Mouse (Mus musculus): ENCODE results near the gene Cdk17. TPM values are rescaled to one million over a fixed set of nuclear protein-coding genes. Genes with fewer than 3 reads are reported as not detected.

The Cdk17 gene
- polyA plus RNA-seq, 1 experiment from 2014 or later = 67.8 TPM

DNA sequence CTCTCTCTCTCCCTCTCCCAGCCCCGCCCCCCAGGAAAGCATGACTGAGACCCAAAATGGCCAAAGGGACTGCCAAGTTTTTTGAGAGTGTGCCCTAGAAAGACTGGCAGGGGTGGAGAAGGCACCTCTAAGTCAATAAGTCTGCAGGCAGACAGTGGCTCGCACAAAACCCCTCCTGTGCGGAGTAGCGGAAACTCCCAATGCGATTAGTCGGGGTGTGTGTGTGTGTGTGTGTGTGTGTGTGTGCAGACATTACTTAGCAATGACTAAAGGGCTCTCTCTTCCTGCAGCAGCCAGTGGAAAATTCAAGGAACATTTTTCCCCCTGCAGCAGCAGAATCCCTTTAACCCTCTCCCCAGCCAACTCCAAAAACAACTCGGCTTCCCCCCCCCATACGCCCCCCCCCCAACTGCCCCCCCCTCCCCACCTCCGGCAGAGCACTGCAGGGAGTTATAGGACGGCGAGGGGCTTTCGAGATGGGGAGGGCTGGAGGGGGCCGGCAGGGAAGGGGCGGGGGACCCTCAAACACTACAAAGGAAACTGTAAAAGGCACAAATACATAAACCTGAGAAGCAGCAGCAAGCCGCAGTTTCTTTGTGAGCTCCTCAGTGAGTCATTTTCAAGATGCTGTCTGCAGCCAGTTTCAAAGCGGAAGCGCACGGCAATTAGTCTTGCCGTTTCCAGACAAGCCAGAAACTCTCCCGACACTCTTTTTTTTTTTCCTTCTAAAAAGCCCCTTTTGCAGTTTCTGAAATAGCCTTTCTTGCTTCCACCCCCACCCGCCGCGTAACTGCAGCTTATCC is 148.7 kb downstream of the Cdk17 start:
- DNase-seq (peak; percentile 82), ATAC-seq (ENCODE audit: low FRiP score, low TSS enrichment) (no peak; the same call in 1 of the 2 replicates)
- H3K4me3 ChIP-seq (replicated peaks; ENCODE audit: low read depth, low read length) = peak overlapping the region; percentile 47
- H3K9me3 ChIP-seq (ENCODE audit: control insufficient read depth, low read length) = no peaks in the 10 kb centered on the region
- under 1% methylated on average over 23 of the region's 23 CpGs for WGBS
- no peaks in the 10 kb centered on the region for H3K36me3 ChIP-seq (ENCODE audit: control insufficient read depth, insufficient read depth, low read length)
- H3K4me2 ChIP-seq (ENCODE audit: low read length) = peak overlapping the region; percentile 90
- H3K4me1 ChIP-seq (ENCODE audit: control insufficient read depth, insufficient read depth, low read length) = peaks cover 3% of the 10 kb centered on the region; the same call in 1 of the 2 replicates
- H3K27me3 ChIP-seq (ENCODE audit: control insufficient read depth, insufficient read depth, low read length) = peaks cover 6% of the 10 kb centered on the region; the same call in 1 of the 2 replicates
- H3K9ac ChIP-seq (replicated peaks; ENCODE audit: low read length) = peak overlapping the region; percentile 66
- H3K27ac ChIP-seq (replicated peaks; ENCODE audit: low read depth, low read length) = peak overlapping the region; percentile 50; the same call in 1 of the 2 replicates

DNA sequence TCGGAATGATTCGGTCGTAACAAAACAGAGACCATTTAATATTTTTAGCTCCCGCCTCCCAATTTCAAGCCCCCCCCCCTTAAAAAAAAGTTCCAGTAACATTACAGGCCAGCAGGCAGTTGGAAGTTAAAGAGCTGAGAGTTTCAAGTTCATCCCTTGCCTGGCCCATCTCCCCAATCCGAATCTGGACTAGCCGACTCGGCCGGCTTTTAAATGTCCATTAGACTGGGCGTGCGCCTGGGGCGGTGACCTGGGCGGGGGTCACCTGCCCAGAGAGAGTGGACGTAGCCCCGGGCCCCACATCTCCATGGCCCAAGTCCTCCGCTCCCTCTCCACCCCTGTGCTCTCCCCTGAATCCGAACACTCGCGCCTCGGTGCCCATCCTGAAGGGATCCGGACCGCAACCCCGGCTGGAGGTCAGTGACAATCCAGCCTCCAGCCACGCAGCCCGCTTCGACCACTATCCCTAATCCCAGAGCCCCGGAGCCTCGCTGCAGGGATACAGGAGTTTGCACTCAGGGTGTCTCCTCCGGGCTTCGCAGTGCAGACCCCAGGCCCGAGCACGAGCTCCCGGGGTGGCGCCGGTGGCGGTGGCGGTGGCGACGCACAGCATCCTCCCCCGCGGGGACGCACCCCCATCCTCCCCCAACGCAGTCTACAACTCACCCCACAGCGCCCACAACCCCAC is 149.4 kb downstream of the Cdk17 start:
- Histone ChIP-seq H3K27ac (replicated peaks; ENCODE audit: low read depth, low read length) (peak overlapping the region; percentile 65), H3K4me1 (ENCODE audit: control insufficient read depth, insufficient read depth, low read length) (peaks cover 3% of the 10 kb centered on the region; the same call in 1 of the 2 replicates), H3K9me3 (ENCODE audit: control insufficient read depth, low read length) (no peaks in the 10 kb centered on the region), H3K36me3 (ENCODE audit: control insufficient read depth, insufficient read depth, low read length) (no peaks in the 10 kb centered on the region), H3K4me2 (ENCODE audit: low read length) (peak overlapping the region; percentile 90), H3K4me3 (replicated peaks; ENCODE audit: low read depth, low read length) (peak overlapping the region; percentile 47), H3K27me3 (ENCODE audit: control insufficient read depth, insufficient read depth, low read length) (peaks cover 6% of the 10 kb centered on the region; the same call in 1 of the 2 replicates), H3K9ac (replicated peaks; ENCODE audit: low read length) (peak overlapping the region; percentile 66)
- under 1% methylated on average over 43 of the region's 43 CpGs for WGBS
- DNase-seq (peak; percentile 52), ATAC-seq (ENCODE audit: low FRiP score, low TSS enrichment) (peak; percentile 37; the same call in 1 of the 2 replicates)

- ATAC-seq (ENCODE audit: low FRiP score, low TSS enrichment) (peak; percentile 59; the same call in 1 of the 2 replicates), DNase-seq (peak; percentile 75)
- H3K9me3 ChIP-seq (ENCODE audit: control insufficient read depth, low read length) = no peaks in the 10 kb centered on the region
- H3K27me3 ChIP-seq (ENCODE audit: control insufficient read depth, insufficient read depth, low read length) = peaks cover 6% of the 10 kb centered on the region; the same call in 1 of the 2 replicates
- WGBS = under 1% methylated on average over 53 of the region's 53 CpGs
- H3K36me3 ChIP-seq (ENCODE audit: control insufficient read depth, insufficient read depth, low read length) = no peaks in the 10 kb centered on the region
- peak within 1 kb of the TSS; percentile 47 for H3K4me3 ChIP-seq (replicated peaks; ENCODE audit: low read depth, low read length)
- H3K4me1 ChIP-seq (ENCODE audit: control insufficient read depth, insufficient read depth, low read length) = peaks cover 3% of the 10 kb centered on the region; the same call in 1 of the 2 replicates
- H3K9ac ChIP-seq (replicated peaks; ENCODE audit: low read length) = peak within 1 kb of the TSS; percentile 66
- H3K4me2 ChIP-seq (ENCODE audit: low read length) = peak within 1 kb of the TSS; percentile 90
- H3K27ac ChIP-seq (replicated peaks; ENCODE audit: low read depth, low read length) = peak within 1 kb of the TSS; percentile 65
Observed at GRCm38 (mm10) chr10:93310721-93311411, 150.2 kb downstream of the Cdk17 start, which contains the start of gene Elk3. Elk3 (minus strand) TSS chr10:93311135.

DNA sequence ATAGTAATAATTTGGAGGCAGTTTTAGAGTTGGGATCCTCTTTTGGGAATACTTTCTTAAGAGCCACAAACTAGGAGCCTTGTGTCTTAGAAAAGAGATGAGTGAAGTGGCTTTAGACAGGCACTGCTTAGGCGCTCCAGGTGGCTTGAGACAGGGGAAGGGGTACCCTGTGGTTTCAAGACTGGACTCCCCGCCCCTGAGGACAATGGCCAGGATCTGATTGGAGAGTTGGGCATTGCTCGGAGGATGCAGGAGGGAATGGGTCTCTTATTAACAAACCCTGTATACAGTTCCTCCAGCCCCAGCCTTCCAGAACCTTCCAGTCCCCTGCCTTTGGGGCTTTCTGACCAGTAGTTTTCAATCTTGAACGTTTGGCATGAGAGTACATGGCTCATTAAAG is 150.9 kb downstream of the Cdk17 start:
- Histone ChIP-seq H3K4me1 (ENCODE audit: control insufficient read depth, insufficient read depth, low read length) (peaks cover 3% of the 10 kb centered on the region; the same call in 1 of the 2 replicates), H3K9me3 (ENCODE audit: control insufficient read depth, low read length) (no peaks in the 10 kb centered on the region), H3K27me3 (ENCODE audit: control insufficient read depth, insufficient read depth, low read length) (peaks cover 6% of the 10 kb centered on the region; the same call in 1 of the 2 replicates), H3K4me2 (ENCODE audit: low read length) (peak overlapping the region; percentile 90), H3K27ac (replicated peaks; ENCODE audit: low read depth, low read length) (no peak overlapping the region), H3K4me3 (replicated peaks; ENCODE audit: low read depth, low read length) (peak overlapping the region; percentile 47; the same call in 1 of the 2 replicates), H3K36me3 (ENCODE audit: control insufficient read depth, insufficient read depth, low read length) (no peaks in the 10 kb centered on the region), H3K9ac (replicated peaks; ENCODE audit: low read length) (no peak overlapping the region)
- DNase-seq (no peak), ATAC-seq (ENCODE audit: low FRiP score, low TSS enrichment) (no peak)
- 5% methylated on average over 4 of the region's 4 CpGs for WGBS

MicroRNAs within 50 kb of the gene (microRNA counts, 519-probe panel; counts per million panel counts)
- microRNA mmu-miR-1931 = not detected

Small RNA genes within 50 kb of the gene (microRNA-seq; reads per million reads assigned to microRNA genes)
- 0.73 reads per million for gene Mir1931

Other genes starting within 250 kb of the Cdk17 start
- 2.7 TPM in 2 replicates for gene Cfap54, start 79.3 kb upstream of the Cdk17 start, polyA plus RNA-seq (2014; fragmentation: Nextera tagmentation; extraction: Ambion mirVana)
- gene Elk3, start 150.3 kb downstream of the Cdk17 start, polyA plus RNA-seq (2014; fragmentation: Nextera tagmentation; extraction: Ambion mirVana) = 4.4 and 8.8 TPM in 2 replicates